Mouse (Mus musculus) neural tube, embryonic 12.5 days (tissue): ENCODE measurements at regions not wholly inside any gene's neighbourhood (a gene's known extent, or its start where the extent isn't known, plus 50 kb on each side); places are given as distances from the start of the nearest gene placed in this dataset.

Source experiments
- ATAC-seq: fragments of 200-750 bp; cut with Nextera tagmentation; 2 replicates; pipeline ENCODE4 v1.8.0; 2017; ENCODE audit warnings: low read depth, mild to moderate bottlenecking, moderate TSS enrichment, moderate library complexity; ENCODE audit not compliant: low FRiP score
- H3K27ac ChIP-seq: fragments of 300-500 bp; sonication (generic); 2 replicates; pipeline ENCODE4 v1.5.1; 2016
- H3K27me3 ChIP-seq: fragments of 300-500 bp; sonication (generic); replicated peaks from 2 replicates; pipeline ENCODE4 v1.6.1; 2016; ENCODE audit warnings: mild to moderate bottlenecking
- H3K36me3 ChIP-seq: fragments of 300-500 bp; sonication (generic); 2 replicates; pipeline ENCODE4 v1.6.1; 2016; ENCODE audit warnings: mild to moderate bottlenecking
- H3K4me1 ChIP-seq: fragments of 300-500 bp; sonication (generic); 2 replicates; pipeline ENCODE4 v1.6.1; 2016
- H3K4me2 ChIP-seq: fragments of 300-500 bp; sonication (generic); replicated peaks from 2 replicates; pipeline ENCODE4 v1.6.1; 2016; ENCODE audit warnings: mild to moderate bottlenecking
- H3K4me3 ChIP-seq: fragments of 300-500 bp; sonication (generic); 2 replicates; pipeline ENCODE4 v1.5.1; 2016
- H3K9ac ChIP-seq: fragments of 300-500 bp; sonication (generic); 2 replicates; pipeline ENCODE4 v1.6.1; 2016; ENCODE audit warnings: mild to moderate bottlenecking
- H3K9me3 ChIP-seq: fragments of 300-500 bp; sonication (generic); 2 replicates; pipeline ENCODE4 v1.6.1; 2016; ENCODE audit warnings: mild to moderate bottlenecking
- WGBS: fragments of 180-500 bp; shearing (Covaris S2); methylation state at CpG from one replicate; pipeline ENCODE4 v1.1.7; 2016; 5-methylcytosine and 5-hydroxymethylcytosine counted together

GRCm38 (mm10) chr10:111711519-111712113 lies 205.5 kb downstream of the Phlda1 start:
- H3K27ac ChIP-seq = no peak overlapping the region
- no peak overlapping the region for H3K9ac ChIP-seq
- H3K4me1 ChIP-seq = no peaks in the 10 kb centered on the region
- no peaks in the 10 kb centered on the region for H3K36me3 ChIP-seq
- H3K27me3 ChIP-seq = no peaks in the 10 kb centered on the region
- 65% methylated on average over 5 of the region's 5 CpGs for WGBS
- H3K4me3 ChIP-seq = no peak overlapping the region
- no peak overlapping the region for H3K4me2 ChIP-seq
- no peak for ATAC-seq
- H3K9me3 ChIP-seq = no peaks in the 10 kb centered on the region

- Histone ChIP-seq H3K36me3 (no peaks in the 10 kb centered on the region), H3K27ac (no peak overlapping the region), H3K9ac (no peak overlapping the region), H3K4me3 (no peak overlapping the region), H3K4me1 (no peaks in the 10 kb centered on the region), H3K4me2 (no peak overlapping the region), H3K27me3 (no peaks in the 10 kb centered on the region), H3K9me3 (no peaks in the 10 kb centered on the region)
- ATAC-seq = no peak
- WGBS = 79% methylated on average over 7 of the region's 7 CpGs
Measured at GRCm38 (mm10) chr10:111712991-111713390, 206.9 kb downstream of the Phlda1 start.

DNA sequence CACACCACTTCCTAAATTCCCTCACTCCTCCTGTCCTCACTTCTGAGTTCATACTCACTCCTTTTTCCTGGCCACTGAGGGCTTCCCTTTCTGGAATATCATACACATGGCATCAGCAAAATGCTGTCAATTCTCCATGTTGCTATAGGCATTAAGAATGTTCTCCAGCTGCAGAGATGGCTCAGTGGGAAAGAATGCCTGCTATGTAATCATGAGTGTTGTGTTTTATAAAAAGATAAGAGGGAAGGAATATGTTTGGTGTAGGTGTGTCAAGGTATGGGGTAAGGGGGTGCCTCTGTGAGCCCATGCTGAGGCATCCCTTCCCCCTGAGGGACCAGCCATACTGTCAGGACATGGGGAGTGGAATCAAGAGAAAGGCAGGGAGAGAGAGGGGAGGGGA lies 207.6 kb downstream of the Phlda1 start:
- no peak for ATAC-seq
- Histone ChIP-seq H3K4me3 (no peak overlapping the region), H3K27ac (no peak overlapping the region), H3K9ac (no peak overlapping the region), H3K4me2 (no peak overlapping the region), H3K36me3 (no peaks in the 10 kb centered on the region), H3K9me3 (no peaks in the 10 kb centered on the region), H3K4me1 (no peaks in the 10 kb centered on the region), H3K27me3 (no peaks in the 10 kb centered on the region)

- Histone ChIP-seq H3K27ac (no peak overlapping the region), H3K27me3 (no peaks in the 10 kb centered on the region), H3K9me3 (no peaks in the 10 kb centered on the region), H3K4me3 (no peak overlapping the region), H3K9ac (no peak overlapping the region), H3K4me1 (no peaks in the 10 kb centered on the region), H3K36me3 (no peaks in the 10 kb centered on the region), H3K4me2 (no peak overlapping the region)
- no peak for ATAC-seq
- WGBS = 67% methylated on average over 6 of the region's 6 CpGs
Measured at GRCm38 (mm10) chr10:111715172-111715571, 209.1 kb downstream of the Phlda1 start.

GRCm38 (mm10) chr10:111719632-111720031 lies 213.5 kb downstream of the Phlda1 start:
- no peak overlapping the region for H3K4me2 ChIP-seq

GRCm38 (mm10) chr10:111721068-111721467 lies 215.0 kb downstream of the Phlda1 start:
- Histone ChIP-seq H3K36me3 (no peaks in the 10 kb centered on the region), H3K27me3 (no peaks in the 10 kb centered on the region), H3K27ac (no peak overlapping the region), H3K4me3 (no peak overlapping the region), H3K4me2 (no peak overlapping the region), H3K9me3 (no peaks in the 10 kb centered on the region), H3K9ac (no peak overlapping the region), H3K4me1 (no peaks in the 10 kb centered on the region)
- 82% methylated on average over 5 of the region's 5 CpGs for WGBS
- ATAC-seq = no peak

More at GRCm38 (mm10) chr10:111719632-111720031, 213.5 kb downstream of the Phlda1 start:
- no peak for ATAC-seq
- Histone ChIP-seq H3K4me3 (no peak overlapping the region), H3K27me3 (no peaks in the 10 kb centered on the region), H3K9ac (no peak overlapping the region), H3K9me3 (no peaks in the 10 kb centered on the region), H3K27ac (no peak overlapping the region), H3K4me1 (no peaks in the 10 kb centered on the region), H3K36me3 (no peaks in the 10 kb centered on the region)
- 94% methylated on average over 5 of the region's 5 CpGs for WGBS

DNA sequence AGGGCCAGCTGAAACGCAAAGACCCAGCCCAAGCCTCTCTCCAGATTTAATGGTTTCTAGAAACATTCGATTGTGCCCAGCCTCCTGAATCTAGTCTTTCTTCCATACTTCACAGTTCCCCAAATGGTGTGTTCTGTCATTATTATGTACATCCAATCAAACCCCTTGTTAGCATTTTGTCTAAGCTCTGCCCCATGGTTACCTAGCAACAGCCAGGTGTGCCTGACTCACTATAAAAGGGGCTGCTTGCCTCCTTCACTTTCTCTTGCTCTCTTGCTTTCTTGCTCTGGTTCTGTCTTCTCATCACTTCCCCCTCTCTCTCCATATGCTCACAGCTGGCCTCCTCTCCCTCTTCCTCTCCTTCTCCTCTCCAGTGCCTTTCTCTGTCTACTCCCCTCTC lies 217.8 kb downstream of the Phlda1 start:
- Histone ChIP-seq H3K4me1 (no peaks in the 10 kb centered on the region), H3K9ac (no peak overlapping the region), H3K36me3 (no peaks in the 10 kb centered on the region), H3K27ac (no peak overlapping the region), H3K4me3 (no peak overlapping the region), H3K27me3 (no peaks in the 10 kb centered on the region), H3K9me3 (no peaks in the 10 kb centered on the region), H3K4me2 (no peak overlapping the region)
- WGBS = 84% methylated on average over 2 of the region's 2 CpGs
- ATAC-seq = no peak

GRCm38 (mm10) chr10:111724574-111725414 lies 218.7 kb downstream of the Phlda1 start:
- Histone ChIP-seq H3K27me3 (no peaks in the 10 kb centered on the region), H3K4me3 (no peak overlapping the region), H3K36me3 (no peaks in the 10 kb centered on the region), H3K9ac (no peak overlapping the region), H3K4me1 (no peaks in the 10 kb centered on the region), H3K4me2 (no peak overlapping the region), H3K9me3 (no peaks in the 10 kb centered on the region), H3K27ac (no peak overlapping the region)
- no peak for ATAC-seq
- WGBS = 55% methylated on average over 7 of the region's 7 CpGs

GRCm38 (mm10) chr10:111736026-111736425 lies 229.9 kb downstream of the Phlda1 start:
- no peak for ATAC-seq
- no peak overlapping the region for H3K9ac ChIP-seq
- H3K4me3 ChIP-seq = no peak overlapping the region
- H3K9me3 ChIP-seq = no peaks in the 10 kb centered on the region
- WGBS = 65% methylated on average over 3 of the region's 3 CpGs
- H3K27me3 ChIP-seq = no peaks in the 10 kb centered on the region
- H3K4me2 ChIP-seq = no peak overlapping the region
- no peaks in the 10 kb centered on the region for H3K36me3 ChIP-seq
- H3K27ac ChIP-seq = no peak overlapping the region
- H3K4me1 ChIP-seq = peaks cover 3% of the 10 kb centered on the region; the same call in 1 of the 2 replicates

DNA sequence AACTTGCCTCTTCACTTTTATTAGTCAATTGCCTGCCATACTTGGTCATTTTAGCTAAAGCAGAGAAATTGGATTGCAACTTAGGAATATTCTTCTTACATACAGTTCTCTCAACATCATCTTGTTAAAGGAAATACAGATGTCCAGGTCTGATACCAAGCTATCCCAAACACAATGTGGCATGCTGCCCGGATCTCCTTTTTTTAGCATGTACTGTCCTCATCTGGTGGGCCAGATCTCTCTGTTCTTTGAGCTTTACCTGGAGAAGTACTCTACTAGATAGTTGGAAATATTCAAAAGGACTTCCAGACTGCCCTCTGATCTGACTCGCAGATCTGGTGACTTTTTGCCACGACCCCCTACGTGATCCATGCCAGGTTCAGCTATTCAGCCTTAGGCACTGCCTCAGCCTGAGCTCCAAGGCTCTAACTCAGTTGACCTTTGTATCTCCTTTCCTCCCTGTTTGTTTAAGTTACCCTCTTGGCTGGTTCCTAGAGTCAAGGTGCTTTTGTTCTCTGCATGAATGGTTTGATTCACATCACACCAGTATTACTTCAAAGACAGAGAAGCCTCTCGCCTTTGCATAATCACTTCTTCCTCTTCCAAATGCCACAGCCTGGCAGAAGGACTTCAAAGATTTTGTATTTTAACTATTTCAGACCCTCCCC lies 232.9 kb upstream of the Krr1 start:
- Histone ChIP-seq H3K9me3 (no peaks in the 10 kb centered on the region), H3K36me3 (no peaks in the 10 kb centered on the region), H3K27ac (no peak overlapping the region), H3K9ac (no peak overlapping the region), H3K27me3 (no peaks in the 10 kb centered on the region), H3K4me2 (no peak overlapping the region), H3K4me1 (peaks cover 3% of the 10 kb centered on the region; the same call in 1 of the 2 replicates), H3K4me3 (no peak overlapping the region)
- ATAC-seq = no peak
- 21% methylated on average over 5 of the region's 5 CpGs for WGBS

GRCm38 (mm10) chr10:111740586-111741265 lies 231.7 kb upstream of the Krr1 start:
- no peak overlapping the region for H3K4me3 ChIP-seq
- H3K4me1 ChIP-seq = peaks cover 3% of the 10 kb centered on the region; the same call in 1 of the 2 replicates
- H3K4me2 ChIP-seq = no peak overlapping the region
- ATAC-seq = no peak
- no peaks in the 10 kb centered on the region for H3K36me3 ChIP-seq
- 55% methylated on average over 9 of the region's 9 CpGs for WGBS
- no peak overlapping the region for H3K27ac ChIP-seq
- H3K9ac ChIP-seq = no peak overlapping the region
- H3K27me3 ChIP-seq = no peaks in the 10 kb centered on the region
- no peaks in the 10 kb centered on the region for H3K9me3 ChIP-seq

DNA sequence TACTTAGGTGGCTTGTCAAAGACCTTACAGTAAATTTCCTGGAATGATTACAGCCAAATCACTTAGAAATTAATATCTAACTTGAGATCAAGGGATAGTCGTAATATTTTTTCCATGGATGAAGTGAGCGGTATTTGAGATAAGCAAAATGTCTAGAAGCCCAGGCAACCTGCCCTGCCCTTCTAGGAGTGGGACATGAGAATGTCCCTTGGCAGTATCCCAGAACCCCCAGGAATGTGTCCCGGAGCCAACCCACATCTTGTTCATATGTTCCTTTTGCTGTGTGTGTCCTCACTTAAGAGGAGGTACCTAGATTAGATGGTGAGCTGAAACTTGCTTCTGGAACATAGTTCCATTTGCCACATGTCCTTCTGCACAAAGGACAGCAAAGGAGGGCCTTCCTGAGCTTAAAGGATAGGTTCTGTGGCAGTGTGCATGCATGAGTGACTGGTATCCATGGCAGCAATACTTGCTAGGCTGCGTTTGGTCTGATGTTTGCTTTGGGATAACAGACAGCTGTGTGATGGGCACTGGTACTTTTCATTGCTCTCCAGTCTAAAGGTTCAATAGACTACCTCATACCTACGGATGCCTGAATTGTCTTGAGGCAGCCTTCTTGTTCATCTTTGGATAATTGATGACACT lies 231.0 kb upstream of the Krr1 start:
- H3K4me1 ChIP-seq = peaks cover 3% of the 10 kb centered on the region; the same call in 1 of the 2 replicates
- no peak overlapping the region for H3K27ac ChIP-seq

More for the DNA sequence above, 231.0 kb upstream of the Krr1 start:
- Histone ChIP-seq H3K4me2 (no peak overlapping the region), H3K9ac (no peak overlapping the region), H3K27me3 (no peaks in the 10 kb centered on the region), H3K9me3 (no peaks in the 10 kb centered on the region), H3K36me3 (no peaks in the 10 kb centered on the region), H3K4me3 (no peak overlapping the region)
- 66% methylated on average over 5 of the region's 5 CpGs for WGBS
- ATAC-seq = no peak
